Mouse (Mus musculus) liver, embryonic 15.5 days (tissue): ENCODE measurements at regions not wholly inside any gene's neighbourhood (a gene's known extent, or its start where the extent isn't known, plus 50 kb on each side); places are given as distances from the start of the nearest gene placed in this dataset.

Experiments
- ATAC-seq: fragments of 200-750 bp; cut with Nextera tagmentation; 2 replicates; pipeline ENCODE4 v1.8.0; 2017; ENCODE audit warnings: moderate number of reproducible peaks, mild to moderate bottlenecking, moderate library complexity; ENCODE audit not compliant: insufficient read depth
- H3K27ac ChIP-seq: fragments of 300-500 bp; sonication (generic); replicated peaks from 2 replicates; pipeline ENCODE4 v1.5.1; 2015; ENCODE audit warnings: mild to moderate bottlenecking, inconsistent platforms
- H3K27me3 ChIP-seq: fragments of 300-500 bp; sonication (generic); 2 replicates; pipeline ENCODE4 v1.6.1; 2015; ENCODE audit warnings: mild to moderate bottlenecking, inconsistent platforms
- H3K36me3 ChIP-seq: fragments of 300-500 bp; sonication (generic); replicated peaks from 2 replicates; pipeline ENCODE4 v1.6.1; 2015; ENCODE audit warnings: moderate library complexity, mild to moderate bottlenecking, inconsistent platforms
- H3K4me1 ChIP-seq: fragments of 300-500 bp; sonication (generic); replicated peaks from 2 replicates; pipeline ENCODE4 v1.6.1; 2015; ENCODE audit warnings: inconsistent platforms
- H3K4me2 ChIP-seq: fragments of 300-500 bp; sonication (generic); 2 replicates; pipeline ENCODE4 v1.6.1; 2015; ENCODE audit warnings: moderate library complexity, mild to moderate bottlenecking, inconsistent platforms
- H3K4me3 ChIP-seq: fragments of 300-500 bp; sonication (generic); replicated peaks from 2 replicates; pipeline ENCODE4 v1.5.1; 2015; ENCODE audit warnings: mild to moderate bottlenecking, inconsistent platforms
- H3K9ac ChIP-seq: fragments of 300-500 bp; sonication (generic); 2 replicates; pipeline ENCODE4 v1.6.1; 2015; ENCODE audit warnings: moderate library complexity, mild to moderate bottlenecking, inconsistent platforms
- H3K9me3 ChIP-seq: fragments of 300-500 bp; sonication (generic); replicated peaks from 2 replicates; pipeline ENCODE4 v1.6.1; 2016; ENCODE audit warnings: inconsistent platforms
- WGBS: fragments of 180-500 bp; shearing (Covaris S2); methylation state at CpG from one replicate; pipeline ENCODE4 v1.1.7; 2015; ENCODE audit warnings: mixed read lengths; ENCODE audit not compliant: insufficient replicate concordance; 5-methylcytosine and 5-hydroxymethylcytosine counted together

DNA sequence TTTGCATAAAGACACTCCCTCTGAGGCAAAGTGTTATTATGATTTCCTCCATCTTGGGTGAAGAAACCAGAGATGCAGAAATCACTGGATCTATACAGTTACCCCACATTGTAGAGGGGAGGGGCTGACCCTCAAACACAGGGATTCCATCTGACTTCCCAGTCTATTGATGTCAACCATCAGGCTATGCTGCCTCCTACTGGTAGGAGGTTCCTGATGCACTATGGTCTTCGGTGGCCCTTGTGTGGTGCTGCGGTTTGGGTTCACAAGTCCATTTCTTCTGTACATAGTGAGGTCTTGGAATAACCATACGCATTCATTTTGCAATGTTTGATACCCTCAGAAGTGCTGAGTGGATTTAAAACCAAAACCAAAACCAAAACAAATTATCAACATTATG lies 94.0 kb upstream of the Smarca2 start:
- H3K4me3 ChIP-seq, result no peak overlapping the region
- no peak overlapping the region for H3K27ac ChIP-seq
- H3K4me1 ChIP-seq, result no peaks in the 10 kb centered on the region
- no peaks in the 10 kb centered on the region for H3K27me3 ChIP-seq
- 63% methylated on average over 3 of the region's 3 CpGs for WGBS
- H3K9ac ChIP-seq, result no peak overlapping the region
- no peak overlapping the region for H3K4me2 ChIP-seq
- H3K36me3 ChIP-seq, result no peaks in the 10 kb centered on the region
- no peak for ATAC-seq
- H3K9me3 ChIP-seq, result no peaks in the 10 kb centered on the region

DNA sequence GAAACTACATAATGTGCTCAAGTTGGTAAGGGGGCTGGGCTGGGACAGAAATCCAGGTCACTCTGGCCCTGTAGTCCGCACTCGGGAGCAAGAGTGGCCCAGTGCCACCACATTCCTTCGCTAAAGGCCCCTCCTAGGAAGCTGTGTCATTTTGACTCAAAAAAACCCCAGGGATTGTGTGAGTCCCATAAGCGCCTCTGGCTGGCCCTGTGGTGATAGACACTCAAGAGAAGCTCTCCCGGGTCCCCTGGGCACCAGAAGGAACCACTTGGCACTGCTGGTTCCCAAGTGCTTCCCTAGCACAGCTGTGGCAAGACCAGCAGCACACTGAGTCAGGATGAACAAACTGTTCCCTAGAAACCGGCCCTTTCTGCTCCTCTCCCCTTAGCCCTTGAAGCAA lies 93.1 kb upstream of the Smarca2 start:
- Histone ChIP-seq H3K27me3 (no peaks in the 10 kb centered on the region), H3K4me3 (no peak overlapping the region), H3K36me3 (no peaks in the 10 kb centered on the region), H3K9me3 (no peaks in the 10 kb centered on the region), H3K4me1 (no peaks in the 10 kb centered on the region), H3K4me2 (no peak overlapping the region), H3K9ac (no peak overlapping the region), H3K27ac (no peak overlapping the region)
- WGBS, result 61% methylated on average over 6 of the region's 6 CpGs
- no peak for ATAC-seq

DNA sequence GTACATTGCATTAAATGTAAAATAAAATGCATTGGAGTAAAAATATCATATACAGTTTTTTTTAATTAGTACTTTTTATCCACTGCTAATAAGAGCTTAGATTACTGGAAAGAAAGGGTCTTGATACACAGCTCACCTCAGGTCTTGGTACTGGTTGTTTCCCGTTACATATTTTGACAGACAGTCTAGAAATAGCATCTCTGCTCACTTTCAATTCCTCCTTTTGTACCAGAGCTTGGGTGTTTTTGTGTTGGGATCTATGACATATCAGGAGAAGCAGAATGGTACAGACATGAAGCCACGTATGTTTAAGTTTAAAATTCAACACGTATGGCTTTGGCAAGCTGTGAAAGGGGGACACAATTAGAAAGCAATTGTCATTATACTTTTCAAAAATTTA lies 80.3 kb upstream of the Smarca2 start:
- no peaks in the 10 kb centered on the region for H3K9me3 ChIP-seq
- H3K9ac ChIP-seq, result no peak overlapping the region
- no peak overlapping the region for H3K4me3 ChIP-seq
- H3K36me3 ChIP-seq, result no peaks in the 10 kb centered on the region
- H3K27me3 ChIP-seq, result no peaks in the 10 kb centered on the region
- H3K4me1 ChIP-seq, result no peaks in the 10 kb centered on the region
- 58% methylated on average over 3 of the region's 3 CpGs for whole genome bisulfite sequencing
- no peak overlapping the region for H3K27ac ChIP-seq
- H3K4me2 ChIP-seq, result no peak overlapping the region
- no peak for ATAC-seq

DNA sequence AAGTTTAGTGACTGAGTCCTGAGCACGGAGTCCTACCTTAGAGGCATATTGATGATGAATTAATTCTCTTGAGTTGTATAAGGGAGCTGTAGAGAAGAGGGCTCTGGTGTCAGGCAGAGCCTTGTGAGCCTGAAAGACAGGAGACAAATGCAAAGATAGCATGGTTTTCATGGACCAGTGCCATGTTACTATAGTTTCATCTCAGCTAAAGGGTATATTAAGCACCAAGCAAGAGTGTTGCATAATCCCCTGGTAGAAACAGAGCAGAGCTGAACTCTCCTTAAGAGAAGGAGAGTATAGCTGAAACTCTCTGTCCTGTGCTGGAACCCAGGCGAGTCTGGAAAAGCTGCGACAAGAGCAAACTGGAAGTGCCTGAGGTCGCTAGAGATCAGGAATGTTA lies 73.5 kb upstream of the Smarca2 start:
- no peaks in the 10 kb centered on the region for H3K9me3 ChIP-seq
- no peak overlapping the region for H3K9ac ChIP-seq
- 69% methylated on average over 4 of the region's 4 CpGs for WGBS
- no peak overlapping the region for H3K4me2 ChIP-seq
- H3K4me1 ChIP-seq, result no peaks in the 10 kb centered on the region
- no peak for ATAC-seq
- no peaks in the 10 kb centered on the region for H3K36me3 ChIP-seq
- H3K27me3 ChIP-seq, result no peaks in the 10 kb centered on the region
- no peak overlapping the region for H3K27ac ChIP-seq
- H3K4me3 ChIP-seq, result no peak overlapping the region

GRCm38 (mm10) chr19:26532509-26532908 lies 72.3 kb upstream of the Smarca2 start:
- Histone ChIP-seq H3K4me3 (no peak overlapping the region), H3K4me1 (no peaks in the 10 kb centered on the region), H3K27ac (no peak overlapping the region), H3K4me2 (no peak overlapping the region), H3K9ac (no peak overlapping the region), H3K36me3 (no peaks in the 10 kb centered on the region), H3K27me3 (no peaks in the 10 kb centered on the region), H3K9me3 (no peaks in the 10 kb centered on the region)
- 43% methylated on average over 6 of the region's 6 CpGs for WGBS
- ATAC-seq, result no peak

DNA sequence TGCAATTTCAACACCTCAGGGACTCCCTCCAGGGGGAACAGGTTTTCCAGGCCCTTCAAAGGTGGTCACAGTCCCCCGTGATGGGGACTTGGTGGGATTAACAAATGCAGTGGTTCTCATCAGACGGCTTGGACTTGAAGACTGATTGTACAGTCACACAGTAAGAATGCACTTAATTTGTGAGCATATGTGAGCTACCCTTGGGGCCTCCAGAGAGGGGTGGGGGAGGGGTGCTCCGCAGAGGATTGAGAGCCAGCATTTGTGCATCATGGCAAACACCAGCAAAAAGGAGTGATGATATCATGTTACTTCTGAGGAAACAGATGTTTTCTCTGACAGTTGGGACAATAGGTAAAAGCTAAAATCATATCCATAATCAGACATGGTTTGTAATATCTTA lies 59.2 kb upstream of the Smarca2 start:
- H3K4me1 ChIP-seq, result no peaks in the 10 kb centered on the region
- no peak for ATAC-seq
- no peak overlapping the region for H3K9ac ChIP-seq
- no peak overlapping the region for H3K4me3 ChIP-seq
- H3K9me3 ChIP-seq, result no peaks in the 10 kb centered on the region
- H3K27ac ChIP-seq, result no peak overlapping the region
- H3K36me3 ChIP-seq, result no peaks in the 10 kb centered on the region
- H3K4me2 ChIP-seq, result no peak overlapping the region
- no peaks in the 10 kb centered on the region for H3K27me3 ChIP-seq
- 49% methylated on average over 3 of the region's 3 CpGs for WGBS

- Histone ChIP-seq H3K27me3 (no peaks in the 10 kb centered on the region), H3K4me1 (no peaks in the 10 kb centered on the region), H3K9me3 (no peaks in the 10 kb centered on the region), H3K27ac (no peak overlapping the region), H3K4me3 (no peak overlapping the region), H3K4me2 (no peak overlapping the region), H3K36me3 (no peaks in the 10 kb centered on the region), H3K9ac (no peak overlapping the region)
- 75% methylated on average over 6 of the region's 6 CpGs for WGBS
- no peak for ATAC-seq
Observed at GRCm38 (mm10) chr19:26547522-26547921, 57.3 kb upstream of the Smarca2 start.

DNA sequence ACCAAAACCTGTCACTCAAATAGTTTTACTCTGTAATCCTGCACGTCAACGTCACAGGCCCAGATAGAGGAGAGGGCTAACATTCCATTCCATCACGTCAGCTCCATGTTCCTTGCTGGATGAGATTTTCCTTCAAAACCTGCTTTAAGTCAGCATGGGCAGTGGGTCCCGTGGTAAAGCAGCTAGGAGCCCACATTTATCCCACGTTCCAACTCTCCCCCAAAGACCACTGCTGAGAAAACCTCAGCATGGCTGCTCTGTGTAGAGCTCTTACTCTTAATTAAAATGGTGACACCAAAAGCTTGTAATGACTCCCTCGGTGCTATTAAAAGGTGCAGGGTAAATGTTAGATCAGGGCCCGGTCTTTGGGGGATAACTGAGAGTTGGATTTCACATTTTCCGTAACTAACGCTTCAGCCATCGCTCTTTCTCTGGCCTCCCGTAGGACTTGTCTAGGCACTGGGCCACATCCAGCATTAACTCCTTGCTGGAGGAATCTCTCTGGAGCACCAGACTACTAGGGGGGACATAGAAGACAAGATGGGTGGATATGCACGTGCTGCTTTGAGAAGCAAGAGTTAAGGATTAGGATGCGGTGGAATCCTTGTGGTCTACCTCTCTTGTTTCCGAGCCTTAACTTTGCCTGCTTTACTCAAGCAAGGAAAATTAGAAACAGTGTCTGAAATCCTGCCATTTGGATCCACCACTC lies 56.1 kb upstream of the Smarca2 start:
- WGBS, result 74% methylated on average over 14 of the region's 14 CpGs
- H3K4me1 ChIP-seq, result no peaks in the 10 kb centered on the region
- H3K9me3 ChIP-seq, result no peaks in the 10 kb centered on the region
- no peaks in the 10 kb centered on the region for H3K27me3 ChIP-seq
- no peak for ATAC-seq
- no peak overlapping the region for H3K9ac ChIP-seq
- no peaks in the 10 kb centered on the region for H3K36me3 ChIP-seq
- no peak overlapping the region for H3K4me3 ChIP-seq
- no peak overlapping the region for H3K4me2 ChIP-seq
- no peak overlapping the region for H3K27ac ChIP-seq

- Histone ChIP-seq H3K36me3 (no peaks in the 10 kb centered on the region), H3K4me3 (no peak overlapping the region), H3K9ac (no peak overlapping the region), H3K4me2 (no peak overlapping the region), H3K9me3 (no peaks in the 10 kb centered on the region), H3K27me3 (no peaks in the 10 kb centered on the region), H3K27ac (no peak overlapping the region), H3K4me1 (no peaks in the 10 kb centered on the region)
- ATAC-seq, result no peak
- WGBS, result 37% methylated on average over 5 of the region's 5 CpGs
Observed at GRCm38 (mm10) chr19:26550299-26550698, 54.6 kb upstream of the Smarca2 start.
